Mouse (Mus musculus) stomach, postnatal 0 days (tissue): ENCODE results near the gene Wdr63. TPM values are rescaled to one million over a fixed set of nuclear protein-coding genes. Genes with fewer than 3 reads are reported as not detected.

ENCODE experiments used
- ATAC-seq: fragments of 200-750 bp; cut with Nextera tagmentation; 2 replicates; pipeline ENCODE4 v1.8.0; 2017; ENCODE audit not compliant: low FRiP score, low TSS enrichment
- DNase-seq: peaks from one replicate; pipeline ENCODE4 v3.0.0-alpha.2; 2016; ENCODE audit warnings: low spot score
- H3K27ac ChIP-seq: fragments of 300-500 bp; sonication (generic); replicated peaks from 2 replicates; pipeline ENCODE4 v1.5.1; 2014; ENCODE audit warnings: mild to moderate bottlenecking, control low read depth
- H3K27me3 ChIP-seq: fragments of 300-500 bp; sonication (generic); 2 replicates; pipeline ENCODE4 v1.6.1; 2014; ENCODE audit warnings: low read length; ENCODE audit not compliant: control insufficient read depth, insufficient read depth
- H3K36me3 ChIP-seq: fragments of 300-500 bp; sonication (generic); 2 replicates; pipeline ENCODE4 v1.6.1; 2014; ENCODE audit warnings: low read length, mixed read lengths; ENCODE audit not compliant: control insufficient read depth, insufficient read depth
- H3K4me1 ChIP-seq: fragments of 300-500 bp; sonication (generic); replicated peaks from 2 replicates; pipeline ENCODE4 v1.6.1; 2014; ENCODE audit warnings: antibody characterized with exemption; ENCODE audit not compliant: control insufficient read depth, insufficient read depth
- H3K4me2 ChIP-seq: fragments of 300-500 bp; sonication (generic); replicated peaks from 2 replicates; pipeline ENCODE4 v1.6.1; 2014; ENCODE audit warnings: low read depth, mild to moderate bottlenecking, control low read depth, moderate library complexity
- H3K4me3 ChIP-seq: fragments of 300-500 bp; sonication (generic); 2 replicates; pipeline ENCODE4 v1.5.1; 2014; ENCODE audit warnings: low read depth, low read length, control low read depth
- H3K9ac ChIP-seq: fragments of 300-500 bp; sonication (generic); 2 replicates; pipeline ENCODE4 v1.6.1; 2014; ENCODE audit warnings: mild to moderate bottlenecking, low read length, control low read depth, mixed read lengths
- H3K9me3 ChIP-seq: fragments of 300-500 bp; sonication (generic); 2 replicates; pipeline ENCODE4 v1.6.1; 2016; ENCODE audit warnings: low read length; ENCODE audit not compliant: control insufficient read depth
- CTCF ChIP-seq: IDR thresholded peaks from 2 replicates; pipeline ENCODE4 v1.5.1; 2016; ENCODE audit warnings: antibody characterized with exemption, low read depth, mild to moderate bottlenecking, moderate library complexity
- EP300 ChIP-seq: optimal IDR thresholded peaks from 2 replicates; pipeline ENCODE3; 2016; ENCODE audit warnings: antibody characterized with exemption
- WGBS: fragments of 180-500 bp; shearing (Covaris S2); extraction: QIAGEN DNeasy Blood & Tissue Kit; methylation state at CpG from one replicate; pipeline ENCODE4 v1.1.7; 2014; 5-methylcytosine and 5-hydroxymethylcytosine counted together
- polyA plus RNA-seq: library from polyadenylated mRNA; unstranded; fragments of >200 nt; fragmentation: Nextera tagmentation; extraction: Ambion mirVana; gene quantifications from 2 replicates; pipeline ENCODE4 v1.2.1, GENCODE M21; 2015

The Wdr63 gene
- polyA plus RNA-seq, 1 experiment from 2014 or later, result 0.72 TPM

DNA sequence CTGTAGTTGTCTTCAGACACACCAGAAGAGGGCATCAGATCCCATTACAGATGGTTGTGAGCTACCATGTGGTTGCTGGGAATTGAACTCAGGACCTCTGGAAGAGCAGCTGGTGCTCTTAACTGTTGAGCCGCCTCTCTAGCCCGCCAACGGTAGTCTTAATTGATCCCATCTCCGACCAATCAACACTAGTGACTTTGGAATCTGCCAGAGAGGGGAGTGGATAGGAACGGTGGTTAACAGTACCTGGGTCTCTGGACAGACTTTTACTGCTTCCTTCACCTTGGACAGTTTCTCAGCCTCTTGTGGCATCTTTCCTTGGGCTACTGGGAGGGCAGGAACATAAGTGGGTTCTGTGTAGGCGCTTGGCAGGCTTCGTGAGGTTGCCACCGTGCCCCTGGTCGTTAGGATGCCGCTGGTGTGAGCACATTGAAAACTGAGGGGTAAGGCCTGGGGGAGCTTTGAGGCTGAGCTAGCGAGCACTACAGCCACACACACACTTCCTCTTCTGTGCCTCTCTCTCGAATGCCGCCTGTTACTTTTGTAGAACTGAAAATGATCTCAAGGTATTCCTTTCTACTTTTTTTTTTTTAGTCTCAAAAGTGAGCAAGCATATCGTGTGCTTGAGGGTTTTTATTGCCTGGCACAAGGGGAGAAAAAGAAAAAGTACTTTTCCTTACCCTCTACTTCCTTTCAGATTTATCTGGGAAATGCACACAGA, 114.3 kb downstream of the Wdr63 start:
- Histone ChIP-seq H3K4me3 (no peak overlapping the region), H3K4me1 (0 out of 2 replicates have a peak, but pooled peaks cover 2% of the 10 kb centered on the region), H3K4me2 (no peak overlapping the region), H3K9me3 (no peaks in the 10 kb centered on the region), H3K9ac (no peak overlapping the region), H3K27me3 (no peaks in the 10 kb centered on the region), H3K27ac (no peak overlapping the region), H3K36me3 (no peaks in the 10 kb centered on the region)
- ATAC-seq (no peak), DNase-seq (no peak)
- TF ChIP-seq CTCF (no peak), EP300 (no peak)
- 82% methylated on average over 14 of the region's 14 CpGs for WGBS

DNA sequence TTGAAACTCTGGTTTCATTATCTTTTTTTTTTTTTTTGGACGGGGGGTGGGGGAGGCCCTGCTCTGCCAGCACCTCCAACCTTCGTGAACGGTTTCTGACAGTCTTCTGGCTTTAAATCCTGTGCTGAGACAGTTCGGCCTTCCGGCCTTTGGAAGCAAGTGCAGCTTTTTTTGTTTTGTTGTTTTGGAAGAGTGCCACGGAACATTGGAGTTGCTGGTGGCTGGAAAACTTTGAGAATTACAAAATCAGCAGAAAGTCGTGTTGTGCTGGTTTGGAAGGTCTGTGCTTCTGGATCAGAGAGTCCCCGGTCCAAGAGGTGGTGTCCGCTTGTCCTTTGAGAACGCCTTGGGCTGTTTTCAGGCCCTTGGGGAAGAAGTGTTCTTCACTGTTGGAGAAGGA, 115.1 kb downstream of the Wdr63 start:
- Histone ChIP-seq H3K9me3 (no peaks in the 10 kb centered on the region), H3K4me3 (no peak overlapping the region), H3K36me3 (no peaks in the 10 kb centered on the region), H3K27ac (0 out of 2 replicates have a peak overlapping the region, but pooled peaks have one; percentile 24), H3K9ac (no peak overlapping the region), H3K4me2 (no peak overlapping the region), H3K27me3 (no peaks in the 10 kb centered on the region), H3K4me1 (0 out of 2 replicates have a peak, but pooled peaks cover 2% of the 10 kb centered on the region)
- DNase-seq (no peak), ATAC-seq (no peak)
- WGBS, result 47% methylated on average over 10 of the region's 10 CpGs
- no peak for TF ChIP-seq EP300
- TF ChIP-seq CTCF, result no peak

DNA sequence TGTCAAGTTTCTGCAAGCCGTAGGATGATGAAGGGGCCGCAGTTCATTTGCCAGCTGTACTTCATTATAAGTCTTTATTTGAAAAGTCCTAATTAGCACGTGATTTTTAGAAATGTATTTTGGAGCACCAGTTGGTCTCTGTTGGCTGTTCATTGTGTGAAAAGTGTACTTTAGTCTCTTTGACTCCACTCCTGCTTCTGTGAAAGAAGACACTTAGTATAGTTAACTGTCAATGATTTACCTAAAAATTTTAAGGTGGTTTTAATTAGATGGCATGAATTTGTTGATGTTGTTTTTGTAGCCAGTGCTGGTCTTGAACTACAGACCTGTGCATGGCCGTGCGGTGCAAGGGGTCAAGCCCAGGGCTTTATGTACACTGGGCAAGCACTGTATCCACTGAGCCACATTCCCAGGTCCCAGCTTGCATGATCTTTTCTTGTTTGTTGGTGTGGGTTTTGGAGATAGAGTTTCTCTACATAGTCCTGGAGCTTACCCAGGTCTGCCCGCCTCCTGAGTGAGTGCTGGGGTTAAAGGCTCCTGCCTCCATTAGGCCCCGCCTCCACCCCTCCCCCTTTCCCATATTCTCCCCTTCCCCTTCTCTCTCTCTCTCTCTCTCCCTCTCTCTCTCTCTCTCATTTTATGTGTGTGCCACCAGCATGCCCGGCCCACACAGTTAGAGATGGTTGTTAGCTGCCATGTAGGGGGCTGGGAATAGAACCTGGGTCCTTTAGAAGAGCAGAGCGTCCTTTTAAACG, 115.8 kb downstream of the Wdr63 start:
- Histone ChIP-seq H3K4me1 (0 out of 2 replicates have a peak, but pooled peaks cover 2% of the 10 kb centered on the region), H3K9me3 (no peaks in the 10 kb centered on the region), H3K4me3 (no peak overlapping the region), H3K27ac (no peak overlapping the region), H3K9ac (no peak overlapping the region), H3K36me3 (no peaks in the 10 kb centered on the region), H3K4me2 (no peak overlapping the region), H3K27me3 (no peaks in the 10 kb centered on the region)
- DNase-seq (no peak), ATAC-seq (no peak)
- TF ChIP-seq EP300 (no peak), CTCF (no peak)
- 72% methylated on average over 10 of the region's 10 CpGs for WGBS

DNA sequence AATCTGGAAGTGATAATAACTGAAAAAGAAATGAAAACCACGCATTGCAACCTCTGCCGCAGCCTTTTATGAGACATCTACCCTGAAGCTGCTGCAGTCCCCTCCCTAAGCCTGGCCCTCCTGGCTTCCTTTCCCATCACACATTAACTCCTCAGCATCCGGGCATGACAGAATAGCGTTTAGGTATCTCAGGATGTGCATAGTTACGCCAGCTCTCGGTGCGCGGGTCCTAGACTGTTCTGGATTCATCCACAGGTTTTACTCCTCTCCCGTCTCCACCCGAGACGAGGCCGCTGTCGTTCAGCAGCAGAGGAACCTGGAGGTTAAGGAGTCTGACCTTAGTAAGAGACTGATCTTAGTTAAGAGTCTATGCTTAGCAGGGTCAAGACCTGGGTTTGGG, 116.8 kb downstream of the Wdr63 start:
- peak overlapping the region; percentile 13; the same call in 1 of the 2 replicates for H3K4me3 ChIP-seq
- H3K27me3 ChIP-seq, result no peaks in the 10 kb centered on the region
- no peaks in the 10 kb centered on the region for H3K36me3 ChIP-seq
- H3K27ac ChIP-seq, result no peak overlapping the region
- ATAC-seq (no peak), DNase-seq (no peak)
- H3K9me3 ChIP-seq, result no peaks in the 10 kb centered on the region
- 68% methylated on average over 13 of the region's 13 CpGs for WGBS
- H3K9ac ChIP-seq, result no peak overlapping the region
- 0 out of 2 replicates have a peak, but pooled peaks cover 2% of the 10 kb centered on the region for H3K4me1 ChIP-seq
- TF ChIP-seq EP300 (no peak), CTCF (no peak)
- H3K4me2 ChIP-seq, result peak overlapping the region; percentile 29

Other genes with a start within 250 kb of the Wdr63 start
- 43.5 and 46.1 TPM in 2 replicates for gene Bcl10, start 185.3 kb downstream of the Wdr63 start, polyA plus RNA-seq
- 33.1 and 36.4 TPM in 2 replicates for gene 2410004B18Rik, start 170.1 kb downstream of the Wdr63 start, polyA plus RNA-seq
- gene Syde2, start 120.3 kb downstream of the Wdr63 start, polyA plus RNA-seq, result 1.4 and 1.6 TPM in 2 replicates
- not detected in 2 replicates for gene Mcoln3, start 9.3 kb upstream of the Wdr63 start, polyA plus RNA-seq
- 1.9 TPM in 2 replicates for gene Mcoln2, start 41.7 kb upstream of the Wdr63 start, polyA plus RNA-seq
- gene Lpar3, start 112.8 kb upstream of the Wdr63 start, polyA plus RNA-seq, result 0.38 and 0.53 TPM in 2 replicates